Mouse (Mus musculus) spleen, adult 2 months (tissue): Measurements from ENCODE around the gene Tbx10. TPM values are rescaled to one million over a fixed set of nuclear protein-coding genes. Genes with fewer than 3 reads are reported as not detected.
"Not testable (repeated sequence)": the region's sequence is repeated elsewhere in the genome, so short reads cannot be mapped to it uniquely, and the experiment has no call there.

Source experiments
- DNase-seq, 2 experiments: peaks; one replicate each; pipeline versions ENCODE4 v3.0.0 to v3.0.0-alpha.2; 2012 to 2021; ENCODE audit warnings: low spot score in 2 of 2, low read depth in 1 of 2
- H3K27ac ChIP-seq: fragments of 200-500 bp; 2 replicates; pipeline ENCODE4 v1.5.1; 2012; ENCODE audit warnings: low read length, inconsistent platforms; ENCODE audit not compliant: insufficient read depth
- H3K27me3 ChIP-seq: fragments of 200-500 bp; 2 replicates; pipeline ENCODE4 v1.6.1; 2012; ENCODE audit warnings: mild to moderate bottlenecking, moderate library complexity, low read length, inconsistent platforms; ENCODE audit not compliant: control insufficient read depth, insufficient read depth
- H3K36me3 ChIP-seq: fragments of 200-500 bp; 2 replicates; pipeline ENCODE4 v1.6.1; 2012; ENCODE audit warnings: mild to moderate bottlenecking, low read length, inconsistent platforms; ENCODE audit not compliant: control insufficient read depth, insufficient read depth
- H3K4me1 ChIP-seq: fragments of 200-500 bp; 2 replicates; pipeline ENCODE4 v1.6.1; 2011; ENCODE audit warnings: inconsistent platforms; ENCODE audit not compliant: control insufficient read depth, insufficient read depth, insufficient read length
- H3K4me3 ChIP-seq: fragments of 200-500 bp; 2 replicates; pipeline ENCODE4 v1.5.1; 2011; ENCODE audit warnings: mild to moderate bottlenecking, inconsistent platforms; ENCODE audit not compliant: insufficient read depth, insufficient read length; ENCODE audit errors: extremely low read depth
- CTCF ChIP-seq: fragments of 200-500 bp; IDR thresholded peaks from 2 replicates; pipeline ENCODE4 v1.5.1; 2011; ENCODE audit warnings: mild to moderate bottlenecking, inconsistent platforms; ENCODE audit not compliant: insufficient read depth, insufficient read length, insufficient replicate concordance; ENCODE audit errors: extremely low read depth
- POLR2A ChIP-seq: fragments of 200-500 bp; IDR thresholded peaks from 2 replicates; pipeline ENCODE4 v1.6.1; 2011; ENCODE audit warnings: low read depth, low read length, inconsistent platforms
- WGBS: fragments of 180-500 bp; shearing (Covaris S2); methylation state at CpG from one replicate; pipeline ENCODE4 v1.1.7; 2018; 5-methylcytosine and 5-hydroxymethylcytosine counted together
- polyA plus RNA-seq: library from polyadenylated mRNA; depleted of rRNA; stranded (reverse); fragments of >200 nt; gene quantifications from 2 replicates; pipeline ENCODE4 v1.2.3, GENCODE M21; 2012

Tbx10 gene
- polyA plus RNA-seq, 1 experiment, result not detected

- no peak for TF ChIP-seq CTCF
- TF ChIP-seq POLR2A, result no peak
- Histone ChIP-seq H3K36me3 (peaks cover 33% of the 10 kb centered on the region), H3K4me3 (no peak overlapping the region), H3K27me3 (no peaks in the 10 kb centered on the region), H3K27ac (no peak overlapping the region), H3K4me1 (no peaks in the 10 kb centered on the region)
- 93% methylated on average over 3 of the region's 3 CpGs for WGBS
- DNase-seq, result no peak
Observed at GRCm38 (mm10) chr19:3950331-3950730, 42.2 kb upstream of the Tbx10 start.

- Histone ChIP-seq H3K27ac (no peak overlapping the region), H3K4me3 (no peak overlapping the region), H3K36me3 (peaks cover 30% of the 10 kb centered on the region), H3K4me1 (no peaks in the 10 kb centered on the region), H3K27me3 (no peaks in the 10 kb centered on the region)
- DNase-seq, result no peak
- TF ChIP-seq CTCF (no peak), POLR2A (no peak)
Observed at GRCm38 (mm10) chr19:3951461-3951860, 41.1 kb upstream of the Tbx10 start.

DNA sequence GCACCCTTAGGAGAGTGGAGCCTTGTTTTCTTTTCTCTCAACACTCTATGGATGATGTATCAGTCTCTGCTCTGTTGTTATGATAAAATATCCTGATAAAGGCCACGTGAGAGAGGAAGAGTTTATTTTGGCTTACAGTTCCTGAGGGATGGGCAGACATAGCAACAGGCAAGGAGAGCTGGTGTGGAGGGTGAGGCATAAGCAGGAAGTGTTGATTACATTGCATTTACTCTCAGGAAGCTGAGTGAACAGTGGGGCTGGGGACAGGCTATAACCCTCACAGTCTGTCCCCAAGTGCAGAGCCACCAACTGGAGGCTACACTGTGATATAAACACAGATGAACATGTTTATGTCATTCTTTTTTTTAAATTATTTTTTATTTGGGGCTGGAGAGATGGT, 40.5 kb upstream of the Tbx10 start:
- TF ChIP-seq CTCF, result no peak
- TF ChIP-seq POLR2A, result no peak
- Histone ChIP-seq H3K27me3 (no peaks in the 10 kb centered on the region), H3K27ac (no peak overlapping the region), H3K36me3 (peaks cover 26% of the 10 kb centered on the region), H3K4me1 (no peaks in the 10 kb centered on the region), H3K4me3 (no peak overlapping the region)
- DNase-seq, result no peak
- WGBS, result 65% methylated on average over 1 of the region's 1 CpGs

- Histone ChIP-seq H3K27me3 (no peaks in the 10 kb centered on the region), H3K27ac (no peak overlapping the region), H3K4me3 (no peak overlapping the region), H3K4me1 (no peaks in the 10 kb centered on the region), H3K36me3 (peaks cover 2% of the 10 kb centered on the region; the same call in 1 of the 2 replicates)
- no peak for TF ChIP-seq POLR2A
- no peak for TF ChIP-seq CTCF
- WGBS, result 75% methylated on average over 3 of the region's 3 CpGs
- DNase-seq, result no peak
Observed at GRCm38 (mm10) chr19:3955033-3955432, 37.5 kb upstream of the Tbx10 start.

DNA sequence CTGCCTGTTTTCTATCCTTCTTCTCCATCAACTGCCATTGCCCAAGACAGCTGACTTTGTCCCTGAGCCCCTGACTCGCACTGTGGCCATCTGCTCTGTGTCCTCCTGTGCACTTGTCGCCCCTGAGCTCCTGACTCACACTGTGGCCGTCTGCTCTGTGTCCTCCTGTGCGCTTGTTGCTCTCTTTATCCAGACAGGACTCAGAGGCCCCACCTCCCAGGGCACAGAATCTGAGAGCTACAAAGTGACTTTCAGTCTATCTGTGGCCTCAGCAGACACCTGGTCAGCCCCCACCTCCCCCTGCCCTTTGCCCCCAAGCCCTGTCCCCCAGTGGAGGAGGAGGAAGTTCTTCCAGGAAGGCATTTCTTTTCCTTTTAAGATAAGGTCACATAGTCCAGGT, 36.7 kb upstream of the Tbx10 start:
- no peak for DNase-seq
- Histone ChIP-seq H3K36me3 (no peaks in the 10 kb centered on the region), H3K4me3 (no peak overlapping the region), H3K27ac (no peak overlapping the region), H3K4me1 (no peaks in the 10 kb centered on the region), H3K27me3 (no peaks in the 10 kb centered on the region)
- WGBS, result 89% methylated on average over 4 of the region's 4 CpGs
- TF ChIP-seq POLR2A (no peak), CTCF (no peak)

DNA sequence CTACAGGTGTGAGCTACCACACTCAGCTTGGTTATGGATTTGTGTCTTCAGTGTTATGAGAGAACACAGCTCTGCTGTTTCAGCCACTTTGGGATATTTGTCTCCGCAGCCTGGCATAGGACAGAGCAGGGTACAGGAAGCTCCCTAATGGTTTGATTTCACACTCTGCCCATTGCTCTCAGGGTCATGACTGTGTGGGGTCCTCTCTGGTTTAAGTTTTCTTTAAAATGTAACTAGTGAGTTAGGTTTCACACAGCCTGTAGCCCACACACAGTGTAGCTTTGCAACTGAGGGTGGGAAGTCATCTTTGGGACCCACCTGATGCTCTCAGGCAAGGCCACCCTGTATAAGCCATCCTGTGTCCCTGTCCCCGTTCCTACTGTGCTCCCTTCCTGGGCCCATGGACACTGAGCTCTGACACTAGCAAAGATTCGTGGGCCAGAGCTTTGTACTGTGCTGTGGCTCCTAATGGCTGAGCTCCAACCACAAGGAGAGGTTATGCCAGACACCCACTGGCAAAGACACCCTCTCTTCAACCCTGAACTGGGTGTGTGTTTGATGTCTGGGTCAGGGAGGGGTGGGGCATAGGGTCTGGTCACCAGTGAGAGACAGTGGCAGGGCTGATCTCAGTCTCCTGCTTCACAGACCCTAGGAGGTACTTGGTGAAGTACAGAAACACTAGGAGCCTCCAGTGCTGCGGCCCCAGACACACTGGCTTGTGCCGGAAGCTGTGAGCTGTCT, 35.1 kb upstream of the Tbx10 start:
- H3K4me3 ChIP-seq, DNase-seq, H3K36me3 ChIP-seq, H3K27me3 ChIP-seq, H3K27ac ChIP-seq, H3K4me1 ChIP-seq: not testable (repeated sequence)
- WGBS, result 86% methylated on average over 5 of the region's 5 CpGs

DNA sequence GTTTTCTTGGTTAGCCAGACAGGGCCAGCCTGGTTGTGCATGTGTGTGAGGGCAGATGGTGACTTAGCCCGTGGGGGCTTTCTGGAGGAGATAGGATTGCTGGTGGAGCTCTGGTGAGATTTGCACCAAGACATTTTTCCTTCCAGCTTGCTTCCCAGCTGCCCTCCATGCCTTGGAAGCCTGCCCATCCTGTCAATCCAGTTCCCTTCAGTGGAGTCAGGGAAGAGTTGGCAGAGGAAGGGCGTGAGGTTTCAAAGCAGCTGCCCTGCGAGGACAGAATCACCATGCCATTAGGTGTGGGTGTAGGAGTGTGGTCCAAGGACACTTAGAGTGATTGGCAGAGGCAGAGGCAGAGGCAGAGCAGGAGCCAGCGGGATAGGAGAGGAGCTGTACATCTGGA, 34.1 kb upstream of the Tbx10 start, which contains the start of gene Aldh3b3:
Gene Aldh3b3 (plus strand): TSS at position 176 of the 400 bp plus-strand sequence.
- H3K27me3 ChIP-seq, result no peaks in the 10 kb centered on the region
- H3K4me3 ChIP-seq, result no peak within 1 kb of the TSS
- TF ChIP-seq CTCF (no peak), POLR2A (no peak)
- 84% methylated on average over 4 of the region's 4 CpGs for WGBS
- H3K4me1 ChIP-seq, result no peaks in the 10 kb centered on the region
- H3K36me3 ChIP-seq, result no peaks in the 10 kb centered on the region
- no peak for DNase-seq
- no peak within 1 kb of the TSS for H3K27ac ChIP-seq
